Mouse (Mus musculus) limb, embryonic 14.5 days (tissue): ENCODE data around the gene Akap8. TPM values are rescaled to one million over a fixed set of nuclear protein-coding genes. Genes with fewer than 3 reads are reported as not detected.

Experiments
- ATAC-seq: fragments of 200-750 bp; cut with Nextera tagmentation; 2 replicates; pipeline ENCODE4 v1.8.0; 2017; ENCODE audit warnings: low read depth, moderate number of reproducible peaks, moderate TSS enrichment; ENCODE audit not compliant: low FRiP score
- DNase-seq: peaks from one replicate; pipeline ENCODE4 v3.0.0-alpha.2; 2015; ENCODE audit warnings: low spot score
- H3K27ac ChIP-seq: fragments of 300-500 bp; sonication (generic); replicated peaks from 2 replicates; pipeline ENCODE4 v1.5.1; 2014; ENCODE audit warnings: low read depth, mild to moderate bottlenecking, low read length, moderate library complexity, mixed read lengths
- H3K27me3 ChIP-seq: fragments of 300-500 bp; sonication (generic); 2 replicates; pipeline ENCODE4 v1.6.1; 2014; ENCODE audit warnings: low read length, mixed read lengths; ENCODE audit not compliant: control insufficient read depth, insufficient read depth
- H3K36me3 ChIP-seq: fragments of 300-500 bp; sonication (generic); 2 replicates; pipeline ENCODE4 v1.6.1; 2014; ENCODE audit warnings: mild to moderate bottlenecking, low read length, moderate library complexity, mixed read lengths; ENCODE audit not compliant: control insufficient read depth, insufficient read depth
- H3K4me1 ChIP-seq: fragments of 300-500 bp; sonication (generic); 2 replicates; pipeline ENCODE4 v1.6.1; 2014; ENCODE audit warnings: antibody characterized with exemption, low read length, mixed read lengths; ENCODE audit not compliant: control insufficient read depth, insufficient read depth
- H3K4me2 ChIP-seq: fragments of 300-500 bp; sonication (generic); replicated peaks from 2 replicates; pipeline ENCODE4 v1.6.1; 2014; ENCODE audit warnings: low read depth, mild to moderate bottlenecking, low read length, moderate library complexity; ENCODE audit not compliant: severe bottlenecking
- H3K4me3 ChIP-seq: fragments of 300-500 bp; sonication (generic); replicated peaks from 2 replicates; pipeline ENCODE4 v1.5.1; 2014; ENCODE audit warnings: low read length
- H3K9ac ChIP-seq: fragments of 300-500 bp; sonication (generic); 2 replicates; pipeline ENCODE4 v1.6.1; 2014; ENCODE audit warnings: mild to moderate bottlenecking, low read depth, low read length, moderate library complexity; ENCODE audit not compliant: severe bottlenecking
- H3K9me3 ChIP-seq: fragments of 300-500 bp; sonication (generic); 2 replicates; pipeline ENCODE4 v1.6.1; 2016; ENCODE audit warnings: low read length; ENCODE audit not compliant: control insufficient read depth
- POLR2A ChIP-seq: fragments of 200-500 bp; IDR thresholded peaks from 2 replicates; pipeline ENCODE4 v1.8.0; 2012; ENCODE audit warnings: inconsistent platforms, mild to moderate bottlenecking, moderate library complexity, borderline replicate concordance; ENCODE audit not compliant: insufficient read depth, insufficient read length; ENCODE audit errors: extremely low read depth
- WGBS: fragments of 180-500 bp; shearing (Covaris S2); extraction: QIAGEN DNeasy Blood & Tissue Kit; methylation state at CpG from one replicate; pipeline ENCODE4 v1.1.7; 2014; 5-methylcytosine and 5-hydroxymethylcytosine counted together
- polyA plus RNA-seq, 2 experiments: library from polyadenylated mRNA; depleted of rRNA in 1 of 2; stranded (reverse) in 1 of 2; unstranded in 1 of 2; fragments of >200 nt; fragmentation: Nextera tagmentation in 1 of 2; extraction: Ambion mirVana in 1 of 2; gene quantifications; 2 replicates each; pipeline versions ENCODE4 v1.2.1 to v1.2.3; 2012 to 2014

The Akap8 gene
- polyA plus RNA-seq, 2 experiments = 36.9 to 108 TPM

DNA sequence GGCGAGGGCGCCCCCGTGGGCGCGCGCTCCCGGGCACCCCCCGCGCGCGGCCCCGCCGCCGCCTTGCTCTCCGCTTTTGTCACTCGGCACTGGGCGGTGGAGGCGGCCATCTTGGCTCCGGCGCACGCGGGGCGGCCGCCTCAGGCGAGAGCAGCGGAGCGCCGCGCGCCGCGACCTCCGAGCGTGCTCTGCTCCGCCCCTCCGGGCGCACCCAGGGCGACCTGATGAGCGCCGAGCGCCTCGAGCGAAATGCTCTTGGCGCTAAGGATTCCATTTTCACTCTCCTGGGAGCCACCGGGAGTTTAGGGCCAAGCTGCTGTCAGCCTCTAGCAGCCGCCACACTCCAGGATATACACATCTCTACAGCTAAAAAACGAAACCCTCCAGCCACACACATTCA, 43.3 kb upstream of the Akap8 start:
- peaks cover 17% of the 10 kb centered on the region for H3K4me1 ChIP-seq
- H3K36me3 ChIP-seq = peaks cover 29% of the 10 kb centered on the region
- WGBS = under 1% methylated on average over 29 of the region's 47 CpGs
- H3K4me2 ChIP-seq = peak overlapping the region; percentile 92
- H3K27me3 ChIP-seq = no peaks in the 10 kb centered on the region
- peak overlapping the region; percentile 97 for H3K9ac ChIP-seq
- H3K9me3 ChIP-seq = no peaks in the 10 kb centered on the region
- peak overlapping the region; percentile 61; the same call in 1 of the 2 replicates for H3K27ac ChIP-seq
- peak; percentile 95 for DNase-seq
- peak; percentile 94 for ATAC-seq
- peak overlapping the region; percentile 93 for H3K4me3 ChIP-seq
- peak; percentile 28; the same call in 1 of the 2 replicates for TF ChIP-seq POLR2A

- no peaks in the 10 kb centered on the region for H3K9me3 ChIP-seq
- ATAC-seq (peak; percentile 45), DNase-seq (no peak)
- 0% methylated on average over 18 of the region's 50 CpGs for WGBS
- peak overlapping the region; percentile 92 for H3K4me2 ChIP-seq
- peaks cover 14% of the 10 kb centered on the region for H3K4me1 ChIP-seq
- peak overlapping the region; percentile 93 for H3K4me3 ChIP-seq
- H3K27ac ChIP-seq = peak overlapping the region; percentile 61; the same call in 1 of the 2 replicates
- H3K27me3 ChIP-seq = no peaks in the 10 kb centered on the region
- H3K9ac ChIP-seq = peak overlapping the region; percentile 97
- H3K36me3 ChIP-seq = peaks cover 34% of the 10 kb centered on the region
- no peak for TF ChIP-seq POLR2A
Measured at GRCm38 (mm10) chr17:32363821-32364301, 42.8 kb upstream of the Akap8 start.

- H3K9ac ChIP-seq = peak overlapping the region; percentile 97; the same call in 1 of the 2 replicates
- H3K4me2 ChIP-seq = peak overlapping the region; percentile 92
- no peak for ATAC-seq
- H3K4me3 ChIP-seq = peak overlapping the region; percentile 93
- H3K9me3 ChIP-seq = no peaks in the 10 kb centered on the region
- peaks cover 46% of the 10 kb centered on the region for H3K36me3 ChIP-seq
- H3K27ac ChIP-seq = no peak overlapping the region
- no peaks in the 10 kb centered on the region for H3K27me3 ChIP-seq
- no peak for TF ChIP-seq POLR2A
- peaks cover 13% of the 10 kb centered on the region for H3K4me1 ChIP-seq
- DNase-seq = no peak
- WGBS = 83% methylated on average over 4 of the region's 4 CpGs
Measured at GRCm38 (mm10) chr17:32362686-32363085, 41.6 kb upstream of the Akap8 start.

DNA sequence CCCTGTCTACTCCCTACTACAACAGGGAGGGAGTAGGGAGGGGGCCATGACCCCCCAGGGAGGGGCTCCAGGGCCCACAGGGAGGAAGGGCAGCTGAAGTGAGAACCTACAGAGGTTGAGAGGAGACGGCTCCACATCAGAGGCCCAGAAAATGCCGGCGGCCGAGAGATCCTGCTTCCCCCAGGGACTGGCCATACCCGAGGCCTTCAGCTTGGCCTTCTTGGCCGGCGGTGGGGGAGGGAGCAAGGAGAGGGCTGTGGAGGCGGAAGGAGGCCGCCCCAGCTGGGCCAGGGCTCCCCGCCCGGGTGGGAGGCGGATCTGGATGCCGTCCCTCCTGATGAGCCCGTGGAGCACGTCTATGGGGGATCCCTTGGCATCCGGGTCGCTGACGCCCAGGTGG, 38.9 kb upstream of the Akap8 start:
- no peak for ATAC-seq
- no peak for TF ChIP-seq POLR2A
- 90% methylated on average over 17 of the region's 18 CpGs for WGBS
- Histone ChIP-seq H3K4me1 (peaks cover 11% of the 10 kb centered on the region), H3K4me2 (no peak overlapping the region), H3K27ac (no peak overlapping the region), H3K27me3 (no peaks in the 10 kb centered on the region), H3K9ac (no peak overlapping the region), H3K9me3 (no peaks in the 10 kb centered on the region), H3K36me3 (peaks cover 73% of the 10 kb centered on the region), H3K4me3 (no peak overlapping the region)
- DNase-seq = no peak

DNA sequence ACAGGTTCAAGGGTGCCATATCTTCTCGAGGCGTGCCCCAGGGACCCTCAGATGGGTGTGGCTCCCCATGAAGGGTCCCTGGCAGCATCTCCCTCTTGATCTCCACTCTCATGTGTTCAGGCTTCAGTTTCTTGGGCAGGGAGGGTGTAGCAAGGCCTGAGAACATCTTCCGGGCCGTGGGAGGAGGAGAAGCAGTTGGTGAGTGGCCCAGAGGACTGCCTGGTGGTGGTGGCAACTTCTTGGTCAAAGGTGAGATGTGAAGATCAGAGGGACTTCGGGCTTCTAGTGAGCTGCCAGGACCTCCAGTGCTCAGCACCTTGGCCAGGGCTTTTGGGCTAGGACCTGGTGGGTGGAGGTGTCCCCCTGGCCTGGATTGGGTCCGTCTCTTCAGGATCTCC, 37.9 kb upstream of the Akap8 start:
- ATAC-seq = no peak
- 97% methylated on average over 6 of the region's 6 CpGs for WGBS
- Histone ChIP-seq H3K4me2 (no peak overlapping the region), H3K27ac (no peak overlapping the region), H3K9ac (no peak overlapping the region), H3K9me3 (no peaks in the 10 kb centered on the region), H3K4me1 (peaks cover 9% of the 10 kb centered on the region), H3K27me3 (no peaks in the 10 kb centered on the region), H3K36me3 (peaks cover 83% of the 10 kb centered on the region), H3K4me3 (no peak overlapping the region)
- no peak for DNase-seq
- no peak for TF ChIP-seq POLR2A
